Mouse (Mus musculus): Measurements from ENCODE around the gene Snx22.
A peak's percentile ranks its signal among the peaks of the same experiment; 100 is the strongest.

Gene Snx22

GRCm38 (mm10) chr9:66068056-66068455 is 1.5 kb downstream of the Snx22 start:
- DNase-seq, result no peak

GRCm38 (mm10) chr9:66067542-66067941 is 2.0 kb downstream of the Snx22 start:
- DNase-seq, result peak; percentile 73

GRCm38 (mm10) chr9:66066791-66067190 is 2.7 kb downstream of the Snx22 start:
- DNase-seq, result no peak

GRCm38 (mm10) chr9:66064316-66064715 is 5.2 kb downstream of the Snx22 start:
- DNase-seq, result no peak

DNA sequence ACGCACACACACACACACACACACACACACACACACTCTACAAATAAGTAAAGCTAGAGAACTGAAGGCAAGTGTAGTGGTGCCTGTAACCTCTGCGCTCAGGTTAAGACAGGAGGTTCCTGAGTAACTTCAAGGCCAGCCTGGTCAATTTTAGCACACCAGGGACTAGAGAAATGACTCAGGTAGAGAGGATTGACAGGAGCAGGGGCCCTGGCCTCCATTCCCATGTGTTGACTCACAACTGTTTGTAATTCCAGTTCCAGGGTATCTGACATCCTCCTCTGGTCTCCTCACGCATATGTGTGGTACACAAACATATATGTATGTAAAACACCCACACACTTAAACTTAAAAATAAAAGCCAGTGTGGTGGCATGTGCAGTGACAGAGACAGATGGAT is 6.1 kb downstream of the Snx22 start:
- no peak for DNase-seq

- no peak for DNase-seq
Observed at GRCm38 (mm10) chr9:66061656-66062055, 7.9 kb downstream of the Snx22 start.

DNA sequence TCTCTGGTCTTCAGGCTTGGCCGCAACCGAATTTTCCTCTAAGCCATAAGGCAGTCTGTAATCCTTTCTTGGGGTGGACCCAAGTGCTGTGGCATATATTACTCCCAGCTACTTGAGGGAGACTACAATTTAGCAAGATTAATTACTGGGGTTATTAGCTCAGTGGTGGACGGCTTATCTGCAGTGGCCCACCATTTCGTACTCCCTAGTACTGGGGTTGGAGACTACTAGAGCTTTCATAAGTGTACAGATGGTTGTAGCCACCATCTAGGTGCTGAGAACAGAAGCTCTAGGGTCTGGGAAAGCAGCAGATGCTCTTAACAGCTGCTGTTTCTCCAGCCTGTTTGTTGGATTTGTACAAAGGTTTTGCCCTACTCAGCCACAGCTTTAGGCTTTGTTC is 8.5 kb downstream of the Snx22 start:
- DNase-seq, result peak; percentile 25

GRCm38 (mm10) chr9:66060308-66060647 is 9.2 kb downstream of the Snx22 start:
- no peak for DNase-seq

DNA sequence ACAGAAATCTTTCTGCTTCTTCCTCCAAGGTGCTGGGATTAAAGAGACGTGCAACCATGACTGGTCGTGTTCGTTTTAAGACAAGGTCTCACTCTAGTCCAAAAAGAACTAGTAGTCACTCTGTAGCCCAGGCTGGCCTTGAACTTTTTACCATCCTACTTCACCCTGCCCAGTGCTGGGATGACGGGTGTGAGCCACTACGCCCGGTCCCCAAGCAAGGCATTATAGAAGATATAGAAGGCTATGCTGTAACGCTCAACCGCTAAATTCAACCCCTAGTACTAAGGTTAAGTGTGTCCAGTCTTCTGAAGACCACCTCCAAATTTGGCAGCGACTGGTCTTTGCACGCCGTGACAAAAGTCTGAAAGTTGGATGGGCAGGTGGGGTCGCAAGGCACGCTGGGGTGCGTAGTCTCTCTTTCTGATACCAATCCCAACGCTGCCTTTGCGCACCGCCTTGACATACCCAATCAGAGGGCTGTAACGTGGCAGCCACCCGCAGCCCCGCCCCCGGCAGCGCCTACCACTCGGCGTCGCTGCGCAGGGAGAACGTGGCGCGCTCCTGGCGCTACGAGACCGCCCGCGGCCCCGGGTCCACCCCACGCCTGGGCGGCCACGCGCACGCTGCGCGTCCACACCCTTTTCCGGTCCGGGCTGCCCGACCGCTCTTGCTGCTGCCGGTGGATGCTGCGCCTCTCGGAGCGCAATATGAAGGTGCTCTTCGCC is 9.8 kb downstream of the Snx22 start, which contains the start of gene Ppib:
Ppib (plus strand) TSS at position 640 of the 725 bp plus-strand sequence.
- peak; percentile 99 for DNase-seq

DNA sequence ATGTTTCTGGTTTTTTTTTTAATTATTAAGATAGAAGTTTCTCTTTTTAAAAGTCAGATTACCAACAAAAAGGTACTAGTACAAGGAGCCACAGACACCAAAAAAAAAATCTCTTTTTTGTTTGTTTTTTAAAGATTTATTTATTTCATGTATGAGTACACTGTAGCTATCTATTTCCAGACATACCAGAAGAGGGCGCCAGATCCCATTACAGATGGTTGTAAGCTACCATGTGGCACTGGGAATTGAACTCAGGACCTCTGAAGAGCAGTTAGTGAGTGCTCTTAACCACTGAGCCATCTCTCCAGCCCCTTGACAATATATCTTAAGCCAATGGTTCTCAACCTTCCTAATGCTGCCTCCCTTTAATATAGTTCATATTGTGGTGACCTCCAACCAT is 15.9 kb downstream of the Snx22 start:
- DNase-seq, result no peak

DNA sequence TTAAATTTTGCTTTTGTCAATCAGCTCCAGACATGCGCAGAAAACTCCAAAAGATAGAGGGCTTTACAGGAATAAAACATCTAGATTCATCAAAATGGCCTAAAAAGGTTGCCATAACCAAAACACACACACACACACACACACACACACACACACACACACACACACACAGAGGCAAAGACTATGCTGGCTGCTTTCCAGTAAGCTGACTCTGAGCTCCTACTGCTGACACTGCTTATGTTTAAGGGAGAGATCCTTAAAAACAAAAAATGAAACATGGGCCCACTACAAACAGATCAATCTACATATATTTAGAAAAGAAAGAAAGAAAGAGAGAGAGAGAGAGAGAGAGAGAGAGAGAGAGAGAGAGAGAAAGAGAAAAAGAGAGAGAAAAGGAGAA is 16.8 kb downstream of the Snx22 start:
- no peak for DNase-seq

- no peak for DNase-seq
Observed at GRCm38 (mm10) chr9:66051493-66051892, 18.0 kb downstream of the Snx22 start.

- DNase-seq, result no peak
Observed at GRCm38 (mm10) chr9:66049931-66050601, 19.5 kb downstream of the Snx22 start.

DNA sequence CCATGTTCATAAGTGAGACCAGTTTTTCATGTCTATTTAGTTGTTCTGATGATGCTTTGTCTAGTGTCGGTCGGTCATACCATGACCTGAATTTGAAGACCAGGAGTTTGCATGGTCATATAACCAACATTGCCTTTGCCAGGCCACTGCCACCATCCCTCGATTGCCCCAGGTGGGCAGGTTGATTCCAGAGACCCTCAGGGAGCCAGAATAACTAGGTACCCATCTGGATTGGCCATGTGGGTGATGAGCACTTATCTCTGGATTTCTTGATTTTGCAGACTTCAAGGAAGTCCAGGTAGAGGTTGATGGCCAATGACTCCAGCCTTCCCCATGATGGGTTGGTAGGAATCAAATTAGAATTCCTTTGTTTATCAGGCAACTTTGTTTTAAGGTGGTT is 26.3 kb downstream of the Snx22 start:
- DNase-seq, result no peak

- no peak for DNase-seq
Observed at GRCm38 (mm10) chr9:66042331-66042730, 27.2 kb downstream of the Snx22 start.

DNA sequence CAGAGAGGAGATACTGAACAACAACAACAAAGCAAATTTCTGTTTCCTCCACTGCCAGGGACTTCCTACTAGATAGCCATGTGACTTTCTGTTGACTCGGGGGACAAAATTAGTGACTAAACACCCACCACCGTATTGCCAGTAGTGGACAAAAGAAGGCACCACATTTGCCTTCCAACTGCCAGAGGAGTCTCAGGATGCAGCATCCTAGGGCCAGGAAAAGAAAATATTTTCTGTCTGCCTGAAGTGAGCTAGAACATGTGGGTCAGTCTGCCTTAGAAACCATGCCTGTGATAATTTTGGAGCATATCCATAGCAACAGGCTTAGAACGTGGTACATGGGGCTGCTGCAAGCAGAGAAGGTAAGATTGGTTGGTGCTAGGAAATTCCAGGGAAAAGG is 28.7 kb downstream of the Snx22 start:
- DNase-seq, result no peak

- no peak for DNase-seq
Observed at GRCm38 (mm10) chr9:66039290-66039689, 30.2 kb downstream of the Snx22 start.

DNA sequence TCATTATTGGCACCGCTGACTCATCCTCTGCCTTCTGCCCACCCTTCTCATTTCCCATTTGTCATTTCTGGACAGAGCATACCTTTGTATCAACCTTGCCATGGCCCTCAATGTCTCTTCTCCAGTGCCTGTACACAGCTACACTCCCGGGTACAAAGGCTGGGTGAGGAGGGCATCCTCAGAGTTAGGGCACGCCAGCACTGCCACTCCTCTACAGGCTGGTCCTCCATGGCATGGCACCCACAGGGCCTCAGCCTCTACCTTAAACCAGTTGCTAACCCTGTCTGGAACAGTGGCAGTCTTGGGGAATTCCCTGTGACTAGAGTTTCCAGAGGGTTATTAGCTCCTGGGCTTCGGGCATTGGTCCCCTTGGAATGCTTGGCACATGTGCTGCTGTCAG is 30.9 kb downstream of the Snx22 start:
- DNase-seq, result no peak

DNA sequence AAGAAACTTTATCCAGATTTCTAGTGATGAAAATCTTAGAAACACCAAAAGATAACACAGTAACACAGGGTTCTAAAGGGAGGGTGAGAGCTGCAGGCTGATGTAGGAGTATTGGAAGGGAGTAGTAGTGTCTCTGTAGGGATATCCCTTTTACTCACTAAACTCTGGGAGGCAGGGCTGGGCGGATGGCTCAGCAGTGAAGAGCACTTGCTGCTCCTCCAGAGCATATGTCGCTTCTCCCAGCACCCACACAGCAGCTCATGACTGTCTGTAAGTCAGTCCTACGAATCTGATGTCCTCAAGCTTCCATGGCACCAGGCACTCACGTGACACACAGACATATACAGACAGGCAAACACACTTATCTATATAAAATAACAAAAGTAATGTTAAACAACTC is 31.4 kb downstream of the Snx22 start:
- no peak for DNase-seq

GRCm38 (mm10) chr9:66020601-66021000 is 48.9 kb downstream of the Snx22 start:
- no peak for DNase-seq
